Mouse (Mus musculus) embryonic fibroblast, embryonic 13.5 days (primary cell): ENCODE results near the gene Coa3. TPM values are rescaled to one million over a fixed set of nuclear protein-coding genes. Genes with fewer than 3 reads are reported as not detected.

Experiments used
- H3K27ac ChIP-seq: 2 replicates; pipeline ENCODE4 v1.5.1; 2012; ENCODE audit warnings: low read length, control low read depth, inconsistent platforms; ENCODE audit not compliant: insufficient read depth
- H3K4me1 ChIP-seq: 2 replicates; pipeline ENCODE4 v1.6.1; 2011; ENCODE audit warnings: low read length; ENCODE audit not compliant: control insufficient read depth, insufficient read depth
- H3K4me3 ChIP-seq: 2 replicates; pipeline ENCODE4 v1.5.1; 2011; ENCODE audit warnings: mild to moderate bottlenecking, control low read depth, low read length; ENCODE audit not compliant: insufficient read depth
- CTCF ChIP-seq: IDR thresholded peaks from 2 replicates; pipeline ENCODE4 v1.5.1; 2011; ENCODE audit warnings: mild to moderate bottlenecking, control low read depth, low read length, moderate library complexity, borderline replicate concordance; ENCODE audit not compliant: insufficient read depth
- POLR2A ChIP-seq: IDR thresholded peaks from 2 replicates; pipeline ENCODE4 v1.6.1; 2011; ENCODE audit warnings: low read depth, mild to moderate bottlenecking, control low read depth, low read length, moderate library complexity
- polyA plus RNA-seq: library from polyadenylated mRNA; stranded (reverse); fragments of >200 nt; gene quantifications from 2 replicates; pipeline ENCODE4 v1.2.4, GENCODE M21; 2011; ENCODE audit warnings: low read depth; ENCODE audit not compliant: missing spikeins, insufficient read length

Gene Coa3
- polyA plus RNA-seq, 1 experiment, result 78.8 TPM

- H3K4me1 ChIP-seq, result peaks cover 6% of the 10 kb centered on the region; the same call in 1 of the 2 replicates
- no peak for TF ChIP-seq POLR2A
- H3K4me3 ChIP-seq, result no peak overlapping the region
- no peak overlapping the region for H3K27ac ChIP-seq
Measured at GRCm38 (mm10) chr11:101314567-101314966, 35.7 kb upstream of the Coa3 start.

DNA sequence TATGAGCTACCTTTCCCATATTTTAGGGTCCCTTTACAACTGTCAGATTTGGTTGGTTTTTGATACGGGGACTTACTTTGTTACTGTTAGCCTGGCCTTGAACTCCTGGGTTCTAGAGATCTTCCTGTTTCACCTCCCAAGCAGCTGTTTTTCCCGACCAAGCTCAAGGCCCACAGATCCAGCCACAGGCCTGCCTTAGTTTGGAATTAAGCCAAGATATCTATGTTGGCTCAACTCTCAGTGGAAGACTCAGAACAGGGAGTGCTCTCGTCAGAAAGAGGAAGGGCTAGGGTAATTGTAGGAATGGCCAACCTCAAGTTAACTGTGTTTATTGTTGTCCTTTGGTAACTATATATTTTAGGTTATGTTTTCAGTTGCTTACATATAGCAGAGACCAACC, 33.2 kb upstream of the Coa3 start:
- Histone ChIP-seq H3K4me3 (no peak overlapping the region), H3K27ac (no peak overlapping the region), H3K4me1 (no peaks in the 10 kb centered on the region)
- no peak for TF ChIP-seq CTCF
- no peak for TF ChIP-seq POLR2A

DNA sequence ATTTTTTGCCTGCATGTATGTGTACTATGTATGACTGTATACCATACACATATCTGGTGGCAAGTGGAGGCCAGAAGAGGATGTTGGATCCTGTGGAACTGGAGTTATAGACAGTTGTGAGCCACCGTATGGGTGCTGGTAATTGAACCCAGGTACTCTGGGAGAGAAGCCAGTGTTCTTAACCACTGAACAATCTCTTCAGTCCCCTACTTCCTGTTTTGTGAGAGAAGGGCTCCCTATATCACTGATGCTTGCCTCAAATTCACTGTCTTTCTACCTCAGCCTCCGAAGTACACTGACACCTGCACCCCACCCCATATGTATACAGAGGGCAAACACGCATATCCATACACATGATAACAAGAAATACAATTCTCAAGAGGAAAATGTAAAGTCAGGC, 32.2 kb upstream of the Coa3 start:
- Histone ChIP-seq H3K27ac (no peak overlapping the region), H3K4me3 (no peak overlapping the region), H3K4me1 (no peaks in the 10 kb centered on the region)
- TF ChIP-seq POLR2A, result no peak
- TF ChIP-seq CTCF, result no peak

- Histone ChIP-seq H3K4me3 (no peak overlapping the region), H3K4me1 (no peaks in the 10 kb centered on the region), H3K27ac (no peak overlapping the region)
- no peak for TF ChIP-seq CTCF
- no peak for TF ChIP-seq POLR2A
Measured at GRCm38 (mm10) chr11:101307744-101308143, 28.8 kb upstream of the Coa3 start.

DNA sequence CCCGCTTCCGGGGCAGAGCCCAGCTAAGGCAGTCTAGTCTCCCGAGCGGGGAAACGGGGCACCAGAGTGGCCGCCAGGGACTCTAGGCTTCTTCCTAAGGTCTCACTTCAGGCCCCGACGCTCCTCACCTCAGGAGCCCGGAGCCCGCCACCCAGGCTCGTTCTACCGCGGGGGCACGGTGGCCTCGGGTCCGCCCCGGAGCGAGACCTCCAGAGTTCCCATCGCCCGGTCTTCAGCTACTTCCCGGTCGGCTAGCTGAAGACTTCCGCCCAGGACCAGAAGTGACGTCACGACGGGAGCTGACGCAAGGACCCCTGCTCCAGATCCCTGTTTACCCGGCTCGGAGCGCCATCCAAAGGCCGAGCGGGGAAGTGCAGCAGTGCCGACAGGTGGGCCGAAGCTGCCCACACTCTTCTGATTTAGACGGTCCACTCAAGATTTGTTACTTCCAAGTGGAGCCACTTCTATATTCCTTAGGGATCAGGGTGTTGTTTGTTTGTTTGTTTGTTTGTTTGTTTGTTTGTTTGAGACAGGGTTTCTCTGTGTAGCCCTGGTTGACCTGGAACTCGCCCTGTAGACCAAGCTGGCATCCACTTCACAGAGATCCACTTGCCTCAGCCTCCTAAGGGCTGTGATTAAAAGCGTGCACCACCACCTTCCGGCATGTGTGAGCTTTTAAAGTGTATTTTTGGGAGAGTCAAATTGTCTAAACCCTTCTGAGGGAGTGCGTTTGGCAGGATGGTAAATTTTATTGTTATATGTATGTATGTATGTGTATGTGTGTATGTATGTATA, 23.3 kb upstream of the Coa3 start, which contains the start of gene Becn1:
Gene Becn1 (minus strand): TSS at position 283 of the 795 bp plus-strand sequence.
- H3K4me3 ChIP-seq, result peak within 1 kb of the TSS; percentile 94
- peak; percentile 82 for TF ChIP-seq CTCF
- TF ChIP-seq POLR2A, result peak; percentile 71
- no peak within 1 kb of the TSS for H3K27ac ChIP-seq
- H3K4me1 ChIP-seq, result peaks cover 4% of the 10 kb centered on the region; the same call in 1 of the 2 replicates

- H3K4me1 ChIP-seq, result peaks cover 4% of the 10 kb centered on the region; the same call in 1 of the 2 replicates
- peak overlapping the region; percentile 94 for H3K4me3 ChIP-seq
- no peak overlapping the region for H3K27ac ChIP-seq
- TF ChIP-seq POLR2A, result no peak
- no peak for TF ChIP-seq CTCF
Measured at GRCm38 (mm10) chr11:101301299-101302003, 22.5 kb upstream of the Coa3 start.

- Histone ChIP-seq H3K4me3 (peak overlapping the region; percentile 94), H3K4me1 (peaks cover 4% of the 10 kb centered on the region; the same call in 1 of the 2 replicates), H3K27ac (no peak overlapping the region)
- TF ChIP-seq CTCF (no peak), POLR2A (no peak)
Measured at GRCm38 (mm10) chr11:101300881-101301280, 22.0 kb upstream of the Coa3 start.

- no peaks in the 10 kb centered on the region for H3K4me1 ChIP-seq
- TF ChIP-seq POLR2A, result no peak
- TF ChIP-seq CTCF, result no peak
- no peak overlapping the region for H3K4me3 ChIP-seq
- H3K27ac ChIP-seq, result no peak overlapping the region
Measured at GRCm38 (mm10) chr11:101295191-101295590, 16.3 kb upstream of the Coa3 start.

DNA sequence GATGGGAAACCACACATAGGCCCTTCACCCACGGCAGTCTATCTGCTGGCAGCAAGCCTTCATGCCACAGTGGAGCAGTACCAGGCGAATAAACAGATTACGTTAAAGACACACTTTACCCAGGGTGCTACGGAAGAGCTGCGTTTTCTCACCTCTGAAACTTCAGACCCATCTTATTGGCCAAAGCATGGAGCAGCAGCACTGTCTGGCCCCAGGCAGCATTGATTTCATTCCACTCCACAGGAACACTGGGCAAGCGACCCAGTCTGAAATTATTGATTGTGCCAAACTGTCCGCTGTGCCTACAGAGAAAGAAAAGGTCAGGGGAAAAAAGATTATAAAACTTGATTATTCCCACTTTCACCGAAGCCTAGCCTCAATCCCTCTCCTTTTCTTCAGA, 12.3 kb upstream of the Coa3 start:
- Histone ChIP-seq H3K27ac (no peak overlapping the region), H3K4me1 (no peaks in the 10 kb centered on the region), H3K4me3 (no peak overlapping the region)
- no peak for TF ChIP-seq POLR2A
- TF ChIP-seq CTCF, result no peak

DNA sequence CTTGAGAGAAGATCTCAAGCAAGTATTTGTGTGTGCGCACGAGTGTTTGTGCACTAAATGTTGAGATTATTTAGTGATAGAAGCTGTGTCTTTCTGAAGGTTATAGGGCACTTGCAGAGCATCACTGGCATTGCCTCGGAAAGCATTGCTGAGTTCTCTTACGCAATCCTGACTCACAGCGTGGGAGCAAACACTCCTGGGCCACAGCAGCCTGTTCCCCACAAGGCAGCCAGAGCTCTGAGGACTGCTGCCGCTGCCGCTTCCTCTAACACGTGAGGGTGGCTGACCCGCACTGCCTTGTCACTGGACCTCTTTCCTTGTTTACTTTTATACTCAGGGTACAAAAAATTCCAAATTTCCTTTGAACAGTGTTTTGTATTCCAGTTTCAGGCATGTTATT, 8.4 kb upstream of the Coa3 start:
- Histone ChIP-seq H3K27ac (no peak overlapping the region), H3K4me1 (no peaks in the 10 kb centered on the region), H3K4me3 (no peak overlapping the region)
- no peak for TF ChIP-seq CTCF
- no peak for TF ChIP-seq POLR2A
